Mouse (Mus musculus) spleen, postnatal 14 days (tissue): ENCODE data around the gene H2afv.

Source experiments
- DNase-seq, 2 experiments: peaks; one replicate each; pipeline ENCODE4 v3.0.0; 2021 to 2022; ENCODE audit warnings: low spot score in 2 of 2

Gene H2afv

GRCm38 (mm10) chr11:6444077-6444853 is at the start of gene H2afv:
Gene H2afv (minus strand): TSS chr11:6444443.
- peak; percentile 97 to 98 for DNase-seq

GRCm38 (mm10) chr11:6489691-6490503 is 45.7 kb upstream of the H2afv start:
- peak in 1 of 2 experiments; percentile 61 for DNase-seq

GRCm38 (mm10) chr11:6489257-6489656 is 45.0 kb upstream of the H2afv start:
- no peak for DNase-seq

- DNase-seq, result no peak
Measured at GRCm38 (mm10) chr11:6488041-6488684, 43.9 kb upstream of the H2afv start.

- no peak for DNase-seq
Measured at GRCm38 (mm10) chr11:6487496-6487895, 43.3 kb upstream of the H2afv start.

- no peak for DNase-seq
Measured at GRCm38 (mm10) chr11:6486916-6487315, 42.7 kb upstream of the H2afv start.

- no peak for DNase-seq
Measured at GRCm38 (mm10) chr11:6484244-6484959, 40.2 kb upstream of the H2afv start.

- DNase-seq, result no peak
Measured at GRCm38 (mm10) chr11:6483103-6483502, 38.9 kb upstream of the H2afv start.

- no peak for DNase-seq
Measured at GRCm38 (mm10) chr11:6481669-6482185, 37.5 kb upstream of the H2afv start.

- no peak for DNase-seq
Measured at GRCm38 (mm10) chr11:6480681-6481405, 36.6 kb upstream of the H2afv start.

GRCm38 (mm10) chr11:6480191-6480590 is 35.9 kb upstream of the H2afv start:
- no peak for DNase-seq

GRCm38 (mm10) chr11:6479231-6479630 is 35.0 kb upstream of the H2afv start:
- DNase-seq, result no peak

GRCm38 (mm10) chr11:6477350-6477749 is 33.1 kb upstream of the H2afv start:
- DNase-seq, result no peak

- no peak for DNase-seq
Measured at GRCm38 (mm10) chr11:6476876-6477275, 32.6 kb upstream of the H2afv start.

GRCm38 (mm10) chr11:6475867-6476484 is 31.7 kb upstream of the H2afv start, which contains the start of gene Purb:
Gene Purb (minus strand): TSS chr11:6475917.
- DNase-seq, result peak; percentile 89 to 93

GRCm38 (mm10) chr11:6474874-6475731 is 30.9 kb upstream of the H2afv start:
- DNase-seq, result peak; percentile 41 to 52

GRCm38 (mm10) chr11:6474381-6474780 is 30.1 kb upstream of the H2afv start:
- no peak for DNase-seq

GRCm38 (mm10) chr11:6472076-6472475 is 27.8 kb upstream of the H2afv start:
- no peak for DNase-seq

GRCm38 (mm10) chr11:6471493-6471892 is 27.2 kb upstream of the H2afv start:
- DNase-seq, result no peak
